Mouse (Mus musculus) granulocyte monocyte progenitor cell, adult 5-6 weeks (primary cell): ENCODE measurements at regions not wholly inside any gene's neighbourhood (a gene's known extent, or its start where the extent isn't known, plus 50 kb on each side); places are given as distances from the start of the nearest gene placed in this dataset.

Source experiments
- ATAC-seq: replicated peaks from 2 replicates; pipeline ENCODE4 v1.8.0; 2016; ENCODE audit warnings: mild to moderate bottlenecking, moderate TSS enrichment, inconsistent platforms; ENCODE audit not compliant: poor library complexity, severe bottlenecking

DNA sequence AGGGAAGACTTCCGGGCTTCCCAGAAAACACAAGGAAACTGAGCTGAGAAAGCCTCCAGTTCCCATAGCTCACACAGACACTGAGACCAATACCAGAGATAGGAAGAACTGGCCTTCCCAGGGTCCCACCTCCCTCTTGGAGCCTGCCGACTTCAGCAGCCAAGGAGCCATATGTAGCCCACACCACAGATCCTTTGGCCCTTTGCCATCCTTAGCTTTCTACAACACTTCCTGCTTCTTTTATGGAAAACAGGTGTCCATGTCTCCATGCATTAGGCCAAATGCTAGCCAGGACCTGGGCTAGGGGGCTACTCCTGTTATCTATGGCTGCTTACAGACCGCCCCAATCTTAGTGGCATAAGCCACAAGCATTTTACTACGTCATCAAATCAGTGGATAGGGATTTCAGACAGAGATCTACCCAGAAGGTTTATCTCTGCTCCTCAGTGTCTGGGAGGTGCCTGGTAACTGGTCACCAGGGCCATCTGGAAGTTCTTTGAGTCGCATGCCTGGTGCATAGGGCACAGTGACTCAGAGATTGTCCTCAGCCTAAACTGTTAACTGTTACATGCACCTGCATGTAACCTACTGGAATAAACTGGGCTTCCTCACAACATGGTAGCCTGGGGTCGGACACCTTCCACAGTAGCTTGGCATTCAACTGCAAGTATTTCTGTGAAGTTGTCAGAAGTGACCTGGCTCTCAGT, 378.4 kb downstream of the H2al1j start:
- ATAC-seq: no peak

DNA sequence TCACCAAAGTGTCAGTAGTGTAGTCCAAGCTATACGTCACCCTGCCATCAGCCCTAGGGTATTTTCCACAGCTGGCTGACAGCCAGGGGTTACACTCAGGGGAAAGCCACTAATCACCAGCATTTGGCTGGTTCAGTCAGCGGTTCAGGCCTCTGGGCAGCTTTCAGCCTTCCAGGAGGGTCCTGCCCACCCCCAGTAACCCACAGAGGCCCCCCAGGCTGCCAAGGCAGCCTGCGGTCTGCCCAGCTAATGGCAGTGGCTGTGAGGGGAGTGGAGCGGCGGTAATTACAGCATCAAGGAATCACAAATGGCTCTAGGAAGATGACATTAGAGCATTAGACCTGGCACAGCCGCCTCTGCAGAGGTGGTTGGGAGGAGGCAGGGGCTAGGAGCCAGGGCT, 379.7 kb downstream of the H2al1j start:
- ATAC-seq: no peak

DNA sequence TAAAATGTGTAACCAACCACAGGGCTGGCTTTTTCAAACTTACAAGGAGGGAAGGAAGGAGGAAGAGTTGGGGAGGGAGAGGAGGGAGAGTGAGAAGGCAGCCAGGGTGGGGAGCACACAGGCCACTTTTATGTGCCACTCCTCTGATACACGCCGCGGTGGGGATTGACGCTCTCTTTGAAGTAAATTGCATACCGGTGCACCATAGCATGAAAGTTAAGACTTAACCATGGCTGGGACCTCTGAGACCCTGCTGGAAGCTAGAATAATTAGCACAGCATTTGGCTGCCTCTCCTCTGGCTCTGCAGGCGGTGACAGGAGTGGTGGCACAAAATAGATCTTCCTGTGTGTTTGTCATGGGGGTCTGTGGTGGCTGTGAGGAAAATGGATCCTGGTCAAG, 380.7 kb downstream of the H2al1j start:
- ATAC-seq: no peak

DNA sequence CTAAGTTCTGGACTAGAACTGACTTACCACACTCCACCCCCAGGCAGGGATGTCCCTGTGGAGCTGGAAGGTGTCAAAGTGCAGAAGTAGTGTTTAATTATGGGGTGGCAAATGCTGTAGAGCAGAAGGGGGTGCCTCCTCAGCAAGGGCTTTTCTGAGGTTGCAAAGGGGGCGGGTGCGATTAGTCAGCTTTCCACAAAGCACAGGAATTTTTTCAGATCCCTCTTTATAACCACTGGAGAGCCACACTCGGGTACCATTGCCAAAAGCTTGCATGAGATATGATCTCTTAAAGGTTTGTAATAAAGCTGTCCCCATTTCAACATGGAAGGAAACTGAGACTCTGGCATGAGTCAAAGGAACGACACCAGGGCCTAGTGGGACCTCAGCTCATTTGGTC, 381.7 kb downstream of the H2al1j start:
- ATAC-seq: no peak

GRCm38 (mm10) chrX:11713423-11713822, 385.8 kb downstream of the H2al1j start:
- no peak for ATAC-seq

DNA sequence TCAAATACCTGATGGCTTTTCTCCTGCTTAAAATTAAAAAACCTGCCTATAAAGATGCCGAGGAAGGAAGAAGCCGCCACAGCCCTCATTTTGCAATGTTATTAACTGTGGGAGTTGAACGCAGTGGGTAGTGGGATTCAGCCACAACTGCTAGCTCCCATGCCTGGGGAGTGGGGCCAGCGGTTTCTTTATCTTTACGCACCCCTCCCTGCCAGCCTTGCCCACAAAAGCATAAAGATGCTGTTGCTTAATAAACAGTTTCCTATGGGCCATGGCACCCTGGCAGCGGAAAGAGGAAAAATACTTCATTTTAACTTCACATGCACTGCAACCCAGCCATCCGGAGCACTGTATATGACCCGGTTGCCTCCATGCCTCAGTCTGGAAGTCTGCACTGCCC, 389.2 kb downstream of the H2al1j start:
- peak; percentile 76 for ATAC-seq

GRCm38 (mm10) chrX:11718778-11719177, 391.2 kb downstream of the H2al1j start:
- peak; percentile 76 for ATAC-seq

GRCm38 (mm10) chrX:11720517-11720916, 392.9 kb downstream of the H2al1j start:
- no peak for ATAC-seq

GRCm38 (mm10) chrX:11722730-11723129, 395.1 kb downstream of the H2al1j start:
- peak; percentile 52 for ATAC-seq

DNA sequence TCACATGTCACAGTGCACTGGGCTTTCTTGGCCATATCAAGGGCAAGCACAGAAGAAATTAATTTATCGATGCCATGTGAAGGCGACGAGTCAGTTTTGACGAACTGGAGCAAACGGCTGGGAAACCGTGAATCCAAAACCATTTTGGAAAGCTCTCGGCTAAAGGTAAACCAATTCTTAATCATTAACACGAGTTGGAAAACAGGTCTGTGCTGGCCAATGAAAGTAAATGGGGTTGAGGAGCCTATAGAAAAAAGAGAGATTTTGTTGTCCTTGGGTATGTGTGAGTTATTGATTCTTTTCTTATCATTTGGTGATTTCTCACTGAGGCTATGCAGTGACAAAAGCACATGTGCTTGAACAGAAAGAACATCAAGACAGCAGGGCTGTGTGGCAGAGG, 397.1 kb downstream of the H2al1j start:
- no peak for ATAC-seq

GRCm38 (mm10) chrX:11726524-11727231, 399.1 kb downstream of the H2al1j start:
- ATAC-seq: peak; percentile 20; the same call in 1 of the 2 replicates

DNA sequence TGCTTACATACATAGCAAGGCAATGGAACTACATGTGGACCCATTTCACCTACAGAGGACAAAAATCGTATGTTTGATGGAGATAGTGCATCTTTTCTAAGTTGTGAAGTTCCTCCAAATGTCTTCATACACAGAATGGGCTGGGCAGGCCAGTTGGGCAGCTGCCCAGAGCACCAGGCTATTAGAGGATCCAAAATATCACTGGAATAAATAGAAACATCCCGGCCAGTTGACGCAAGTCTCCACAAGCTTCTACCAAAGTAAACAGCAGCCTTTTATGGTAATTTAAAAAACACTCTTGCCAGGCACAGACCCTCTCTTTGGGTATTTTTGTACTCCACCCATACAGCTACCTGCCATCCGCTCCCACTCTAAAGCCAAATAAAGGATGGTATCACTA, 400.9 kb downstream of the H2al1j start:
- no peak for ATAC-seq

DNA sequence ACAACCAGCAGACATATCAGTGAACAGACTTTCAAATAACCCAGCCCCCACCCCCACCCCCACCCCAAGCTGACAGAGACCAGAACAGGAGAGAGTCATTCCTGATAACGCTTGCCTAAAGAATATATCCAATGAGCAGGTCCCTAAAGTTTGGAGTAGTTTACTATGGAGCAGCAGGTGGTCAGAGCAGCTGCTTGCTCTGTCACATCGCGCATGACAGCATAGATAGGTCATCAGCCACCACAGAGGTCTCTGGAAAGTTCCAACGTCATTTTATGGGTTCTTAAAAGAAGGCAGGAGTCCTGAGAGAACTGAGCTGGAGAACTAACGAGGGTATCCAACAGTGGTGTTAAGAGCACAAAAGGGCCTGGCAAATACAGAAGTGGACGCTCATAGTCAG, 402.4 kb downstream of the H2al1j start:
- ATAC-seq: no peak

GRCm38 (mm10) chrX:11732371-11732770, 404.7 kb downstream of the H2al1j start:
- ATAC-seq: no peak

- ATAC-seq: no peak
These were observed 407.1 kb downstream of the H2al1j start for GRCm38 (mm10) chrX:11734505-11735435.

DNA sequence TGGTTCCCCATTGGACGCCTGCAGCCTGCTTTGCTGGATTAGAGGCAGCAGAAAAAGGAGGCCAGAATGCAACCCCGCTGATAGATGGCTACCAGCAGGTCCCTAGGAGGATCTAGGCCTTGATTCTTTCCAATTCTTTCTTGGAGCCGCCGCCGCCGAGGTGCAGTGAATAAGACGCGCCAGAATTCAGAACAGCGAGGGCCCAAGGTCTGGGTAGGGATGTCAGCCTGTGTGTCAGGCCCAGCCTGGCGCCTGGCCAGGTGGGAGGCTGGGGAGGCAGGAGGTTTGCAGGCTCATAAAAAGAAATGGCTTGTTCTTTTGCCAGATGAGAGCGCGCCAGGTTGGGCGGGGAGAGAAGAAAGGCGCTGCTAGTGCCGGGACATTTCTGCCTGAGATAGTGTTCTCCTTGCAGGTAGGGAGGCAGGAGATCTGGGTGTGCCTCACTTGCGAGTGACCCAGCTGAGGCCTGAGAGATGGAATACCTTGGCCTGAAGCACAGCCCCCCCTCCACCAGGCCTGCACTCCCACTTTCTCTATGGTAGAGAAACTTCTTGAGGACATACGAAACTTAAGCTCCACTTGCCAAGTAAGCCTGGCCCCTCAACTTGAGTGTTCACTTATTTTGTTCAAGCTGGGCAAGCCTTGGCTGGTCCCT, 408.0 kb downstream of the H2al1j start:
- no peak for ATAC-seq

DNA sequence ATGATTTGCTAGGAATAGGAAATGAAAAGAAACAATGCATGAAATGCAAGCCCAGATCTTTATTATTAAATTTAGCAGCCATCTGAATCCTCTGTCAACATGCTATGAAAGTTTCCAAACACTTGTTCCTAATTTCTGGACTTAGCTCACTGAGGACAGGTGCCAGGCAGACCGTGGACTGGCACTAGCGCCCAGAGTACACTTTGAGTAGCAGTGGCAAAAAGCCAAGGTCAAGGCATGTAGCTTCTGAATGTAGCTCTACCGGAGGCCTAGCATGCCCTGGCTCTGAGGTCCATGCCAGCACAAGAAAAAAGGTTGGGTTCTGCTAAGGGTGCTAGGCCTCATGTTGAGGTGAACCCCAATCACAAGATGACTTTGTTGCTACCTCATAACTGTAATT, 408.9 kb downstream of the H2al1j start:
- no peak for ATAC-seq

DNA sequence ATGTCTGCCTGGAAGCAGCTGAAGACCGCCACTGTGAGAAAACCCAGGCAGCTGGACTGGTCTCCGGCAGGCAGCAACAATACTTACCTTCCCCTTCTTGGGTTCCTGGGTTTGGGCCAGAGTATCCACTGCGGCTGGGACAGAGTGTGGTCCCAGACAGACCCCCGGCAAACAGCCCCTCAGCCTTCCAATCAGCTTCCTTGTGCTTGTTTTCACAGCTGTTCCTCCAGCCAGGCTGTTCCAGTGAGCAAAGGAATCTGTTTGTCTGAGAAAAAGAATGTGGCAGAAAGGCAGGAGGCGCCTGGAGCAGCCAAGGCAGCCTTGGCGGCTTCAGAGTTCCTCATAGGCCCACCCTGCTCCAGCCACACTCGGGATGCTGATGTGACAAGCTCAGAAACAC, 411.9 kb downstream of the H2al1j start:
- no peak for ATAC-seq

GRCm38 (mm10) chrX:11745911-11746310, 414.2 kb downstream of the Bcor start:
- no peak for ATAC-seq

DNA sequence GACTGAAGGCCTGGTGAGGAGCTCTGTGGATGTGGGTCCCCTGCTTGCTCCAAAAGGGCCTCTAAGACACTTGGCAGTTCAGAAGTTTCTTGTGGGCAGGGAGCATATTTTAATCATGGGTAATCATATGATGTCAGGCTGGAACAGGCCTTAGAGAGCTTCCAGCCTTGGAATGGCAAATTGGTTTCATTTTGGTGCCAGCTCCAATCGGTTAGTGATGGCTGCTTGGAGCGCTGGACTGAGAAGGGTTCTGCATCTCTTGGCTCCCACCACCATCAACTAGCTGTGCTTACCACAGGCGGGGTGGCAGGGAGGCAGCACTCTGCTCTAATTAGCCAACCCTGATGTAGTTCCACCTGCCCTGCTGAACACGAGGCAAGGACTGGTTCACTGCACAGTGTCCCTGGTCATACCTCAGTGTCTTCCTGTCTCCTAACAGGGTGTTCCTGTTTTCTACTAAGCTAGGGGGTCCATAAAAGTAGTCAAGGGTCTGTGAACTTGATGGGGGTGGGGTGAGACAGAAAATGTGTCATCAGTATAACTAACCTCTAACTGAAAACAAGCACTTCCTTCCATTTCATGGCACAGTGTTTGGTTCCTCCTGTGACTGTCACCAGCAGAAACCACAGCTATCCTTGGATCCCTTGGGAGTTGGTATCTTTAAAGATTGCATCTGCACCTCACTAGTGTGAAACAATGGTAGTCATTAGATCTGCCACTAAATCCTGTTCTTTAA, 412.6 kb downstream of the Bcor start:
- peak; percentile 91 for ATAC-seq
